Mouse (Mus musculus) ES-Bruce4 (cell line): ENCODE measurements around the gene Brpf1. TPM values are rescaled to one million over a fixed set of nuclear protein-coding genes. Genes with fewer than 3 reads are reported as not detected.
A peak's percentile ranks its signal among the peaks of the same experiment; 100 is the strongest.

ENCODE experiments used
- H3K27ac ChIP-seq: 2 replicates; pipeline ENCODE4 v1.5.1; 2012; ENCODE audit warnings: low read length, inconsistent platforms; ENCODE audit not compliant: insufficient read depth
- H3K27me3 ChIP-seq: 2 replicates; pipeline ENCODE4 v1.6.1; 2012; ENCODE audit warnings: mild to moderate bottlenecking, low read length, inconsistent platforms; ENCODE audit not compliant: control insufficient read depth, poor library complexity, insufficient read depth, severe bottlenecking
- H3K36me3 ChIP-seq: 2 replicates; pipeline ENCODE4 v1.6.1; 2012; ENCODE audit warnings: inconsistent platforms, mild to moderate bottlenecking, low read length, moderate library complexity; ENCODE audit not compliant: control insufficient read depth, poor library complexity, insufficient read depth, severe bottlenecking
- H3K4me1 ChIP-seq: one replicate; pipeline ENCODE4 v1.8.1; 2011; ENCODE audit warnings: low read length; ENCODE audit not compliant: control insufficient read depth, insufficient read depth
- H3K4me3 ChIP-seq: 2 replicates; pipeline ENCODE4 v1.5.1; 2011; ENCODE audit warnings: low read depth, mild to moderate bottlenecking, low read length
- H3K9ac ChIP-seq: 2 replicates; pipeline ENCODE4 v1.6.1; 2012; ENCODE audit warnings: low read depth, mild to moderate bottlenecking, inconsistent platforms; ENCODE audit not compliant: poor library complexity, severe bottlenecking
- H3K9me3 ChIP-seq: replicated peaks from 2 replicates; pipeline ENCODE4 v1.6.1; 2012; ENCODE audit warnings: mild to moderate bottlenecking, low read length, inconsistent platforms; ENCODE audit not compliant: control insufficient read depth, poor library complexity, insufficient read depth, severe bottlenecking
- CTCF ChIP-seq: IDR thresholded peaks from one replicate; pipeline ENCODE4 v1.8.1; 2011; ENCODE audit warnings: low read depth, low read length
- EP300 ChIP-seq: IDR thresholded peaks from 2 replicates; pipeline ENCODE4 v1.6.1; 2011; ENCODE audit warnings: low read depth, low read length; ENCODE audit not compliant: insufficient read depth
- POLR2A ChIP-seq: IDR thresholded peaks from one replicate; pipeline ENCODE4 v1.8.1; 2011; ENCODE audit warnings: low read length; ENCODE audit not compliant: insufficient read depth
- polyA plus RNA-seq: library from polyadenylated mRNA; stranded (reverse); fragments of >200 nt; gene quantifications from 2 replicates; pipeline ENCODE4 v1.2.4, GENCODE M21; 2011; ENCODE audit warnings: low read depth; ENCODE audit not compliant: missing spikeins, insufficient read depth, insufficient read length

Brpf1 gene
- polyA plus RNA-seq, 1 experiment: 26.7 TPM

DNA sequence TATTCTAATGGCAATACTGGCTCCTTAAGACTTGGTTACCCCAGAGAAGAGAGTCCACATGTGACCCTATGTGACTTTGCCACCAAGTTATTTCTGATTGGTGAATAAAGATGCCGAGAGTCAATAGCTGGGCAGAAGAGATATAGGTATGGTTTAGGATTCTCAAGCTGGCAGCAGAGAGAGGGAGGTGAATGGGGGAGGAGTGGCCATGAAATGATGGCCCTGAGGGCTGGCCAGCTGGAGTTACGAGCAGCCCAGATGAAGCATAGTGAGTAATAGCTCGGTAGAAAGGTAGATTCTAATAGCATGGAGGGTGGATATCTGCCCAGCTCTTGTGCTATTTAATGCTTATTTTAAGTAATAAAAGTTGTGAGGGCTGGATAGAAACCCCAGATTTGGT, 45.9 kb downstream of the Brpf1 start:
- Histone ChIP-seq H3K4me3 (no peak overlapping the region), H3K4me1 (no peaks in the 10 kb centered on the region), H3K27ac (no peak overlapping the region), H3K9ac (no peak overlapping the region), H3K9me3 (no peaks in the 10 kb centered on the region), H3K27me3 (no peaks in the 10 kb centered on the region), H3K36me3 (no peaks in the 10 kb centered on the region)
- TF ChIP-seq CTCF: no peak
- no peak for TF ChIP-seq EP300
- no peak for TF ChIP-seq POLR2A

DNA sequence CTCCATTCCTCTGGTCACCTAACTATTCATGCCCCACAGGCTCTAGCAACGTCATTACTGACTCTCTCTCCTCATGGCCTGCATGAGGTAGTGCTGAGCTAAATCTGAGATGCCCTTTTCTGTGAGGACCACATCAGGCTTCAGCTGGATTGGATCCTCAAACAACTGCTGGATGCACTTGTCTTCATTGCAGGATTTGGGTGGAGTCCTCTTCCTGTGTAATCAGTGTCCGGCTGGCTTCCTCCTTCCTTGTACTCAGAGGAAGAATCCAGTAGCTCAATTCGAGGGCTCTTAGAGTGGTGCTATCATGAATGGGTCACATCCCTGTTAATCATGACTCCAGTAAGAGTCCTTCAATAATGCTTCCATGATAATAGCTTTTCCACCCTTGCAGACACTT, 46.8 kb downstream of the Brpf1 start:
- H3K36me3 ChIP-seq: no peaks in the 10 kb centered on the region
- no peak overlapping the region for H3K9ac ChIP-seq
- H3K9me3 ChIP-seq: no peaks in the 10 kb centered on the region
- no peaks in the 10 kb centered on the region for H3K27me3 ChIP-seq
- no peak for TF ChIP-seq POLR2A
- no peak for TF ChIP-seq EP300
- TF ChIP-seq CTCF: no peak
- H3K4me3 ChIP-seq: no peak overlapping the region
- H3K4me1 ChIP-seq: no peaks in the 10 kb centered on the region
- H3K27ac ChIP-seq: no peak overlapping the region

DNA sequence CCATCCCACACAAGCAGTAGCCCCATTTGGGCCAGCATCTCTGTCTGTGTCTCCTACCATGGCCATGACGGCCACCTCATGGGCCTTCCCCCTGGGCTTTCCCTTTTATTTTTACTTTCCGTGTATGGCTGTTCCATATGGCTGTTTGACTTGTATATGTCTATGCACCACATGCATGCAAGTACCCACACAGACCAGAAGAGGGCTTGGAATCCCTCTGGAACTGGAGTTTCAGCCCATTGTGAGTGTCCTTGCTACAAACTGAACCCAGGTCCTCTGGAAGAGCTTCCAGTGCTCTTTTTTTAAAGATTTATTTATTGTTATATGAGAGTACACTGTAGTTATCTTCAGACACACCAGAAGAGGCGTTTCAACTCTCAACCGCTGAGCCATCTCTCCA, 54.5 kb downstream of the Brpf1 start:
- no peaks in the 10 kb centered on the region for H3K36me3 ChIP-seq
- H3K4me3 ChIP-seq: no peak overlapping the region
- H3K9ac ChIP-seq: no peak overlapping the region
- TF ChIP-seq EP300 (no peak), CTCF (no peak), POLR2A (no peak)
- H3K27me3 ChIP-seq: no peaks in the 10 kb centered on the region
- H3K27ac ChIP-seq: no peak overlapping the region
- no peaks in the 10 kb centered on the region for H3K4me1 ChIP-seq
- no peaks in the 10 kb centered on the region for H3K9me3 ChIP-seq

DNA sequence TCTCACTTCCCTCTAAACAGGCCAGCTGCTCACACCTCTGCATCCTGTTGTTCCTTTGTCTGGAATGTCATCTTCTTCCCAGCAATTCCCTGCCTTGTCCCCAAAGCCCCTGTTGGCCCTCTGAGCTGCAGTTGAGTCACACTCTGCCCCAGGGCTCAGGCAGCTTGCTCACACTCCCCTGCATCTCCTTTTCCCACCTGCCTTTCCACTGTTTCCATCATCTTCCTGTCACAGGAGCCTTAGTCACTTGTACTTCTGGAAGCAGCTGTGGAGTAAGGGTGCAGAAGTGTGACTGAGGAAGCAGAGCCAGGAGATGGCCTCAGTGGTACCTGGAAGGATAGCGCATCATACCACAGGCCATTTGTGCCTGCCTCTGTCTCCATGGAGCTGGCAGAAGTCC, 55.3 kb downstream of the Brpf1 start:
- TF ChIP-seq CTCF: no peak
- no peak overlapping the region for H3K4me3 ChIP-seq
- H3K4me1 ChIP-seq: no peaks in the 10 kb centered on the region
- no peak overlapping the region for H3K9ac ChIP-seq
- no peaks in the 10 kb centered on the region for H3K36me3 ChIP-seq
- no peak overlapping the region for H3K27ac ChIP-seq
- no peaks in the 10 kb centered on the region for H3K27me3 ChIP-seq
- H3K9me3 ChIP-seq: no peaks in the 10 kb centered on the region

DNA sequence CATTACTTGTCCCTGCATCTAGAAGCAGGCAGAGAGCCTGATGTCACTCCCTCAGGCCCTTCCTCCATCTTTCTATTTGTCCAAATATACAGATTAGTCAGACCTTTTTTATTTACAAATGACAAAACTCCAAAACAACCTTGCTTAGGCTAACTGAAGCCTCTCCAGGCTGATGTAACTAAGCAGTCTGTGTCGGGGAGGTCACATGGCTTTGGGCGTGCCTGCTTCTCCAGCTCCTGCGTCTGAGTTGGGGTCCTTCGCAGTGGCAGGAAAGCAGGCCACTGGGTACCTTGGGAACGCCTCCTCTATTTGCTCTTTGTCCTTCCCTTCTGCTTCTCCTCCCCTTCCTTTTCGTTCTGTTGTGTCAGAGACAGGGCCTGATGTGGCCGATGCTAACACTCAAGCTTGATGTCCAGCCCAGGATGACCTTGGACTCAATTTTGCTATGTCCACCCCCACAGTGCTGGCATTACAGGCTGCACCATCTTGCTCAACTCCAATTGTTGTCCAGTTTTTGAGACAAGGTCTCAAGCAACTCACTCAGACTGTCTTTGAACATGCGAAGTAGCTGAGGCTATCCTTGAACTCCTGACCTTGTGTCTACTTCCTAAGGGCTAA, 57.7 kb downstream of the Brpf1 start:
- Histone ChIP-seq H3K27ac (peak overlapping the region; percentile 44), H3K4me3 (no peak overlapping the region), H3K9me3 (no peaks in the 10 kb centered on the region), H3K36me3 (no peaks in the 10 kb centered on the region; the same call in 1 of the 2 replicates), H3K27me3 (no peaks in the 10 kb centered on the region), H3K4me1 (no peaks in the 10 kb centered on the region), H3K9ac (no peak overlapping the region)
- TF ChIP-seq EP300: no peak
- TF ChIP-seq POLR2A: no peak
- no peak for TF ChIP-seq CTCF

DNA sequence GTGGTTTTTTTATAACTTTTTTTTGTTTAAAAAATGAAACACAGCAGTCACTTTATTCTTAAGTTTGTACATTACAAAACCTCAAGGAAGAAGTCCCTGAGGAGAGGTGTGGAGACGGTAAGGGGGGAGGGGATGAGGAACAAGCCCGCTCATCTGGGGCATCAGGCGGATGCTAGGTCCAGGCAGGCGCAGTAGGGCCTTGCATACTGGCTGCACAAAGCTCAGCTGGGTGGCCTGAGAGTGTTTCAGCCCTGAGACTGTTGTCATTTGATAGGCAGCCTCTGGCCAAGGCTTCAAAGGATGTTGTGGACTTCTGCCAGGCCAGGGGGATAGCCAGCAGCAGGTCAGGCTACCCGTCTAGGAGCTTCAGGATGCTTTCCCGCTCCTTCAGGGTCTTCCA, 59.7 kb downstream of the Brpf1 start:
- 0 out of 2 replicates have a peak overlapping the region, but pooled peaks have one; percentile 37 for H3K9ac ChIP-seq

More for the DNA sequence above, 59.7 kb downstream of the Brpf1 start:
- Histone ChIP-seq H3K36me3 (peaks cover 6% of the 10 kb centered on the region), H3K4me3 (peak overlapping the region; percentile 14), H3K27ac (0 out of 2 replicates have a peak overlapping the region, but pooled peaks have one; percentile 0), H3K4me1 (no peaks in the 10 kb centered on the region), H3K27me3 (no peaks in the 10 kb centered on the region), H3K9me3 (no peaks in the 10 kb centered on the region)
- TF ChIP-seq EP300 (no peak), POLR2A (no peak), CTCF (no peak)
